ENCODE assay signal across 9 mouse cellular contexts in the genomic region with DNA sequence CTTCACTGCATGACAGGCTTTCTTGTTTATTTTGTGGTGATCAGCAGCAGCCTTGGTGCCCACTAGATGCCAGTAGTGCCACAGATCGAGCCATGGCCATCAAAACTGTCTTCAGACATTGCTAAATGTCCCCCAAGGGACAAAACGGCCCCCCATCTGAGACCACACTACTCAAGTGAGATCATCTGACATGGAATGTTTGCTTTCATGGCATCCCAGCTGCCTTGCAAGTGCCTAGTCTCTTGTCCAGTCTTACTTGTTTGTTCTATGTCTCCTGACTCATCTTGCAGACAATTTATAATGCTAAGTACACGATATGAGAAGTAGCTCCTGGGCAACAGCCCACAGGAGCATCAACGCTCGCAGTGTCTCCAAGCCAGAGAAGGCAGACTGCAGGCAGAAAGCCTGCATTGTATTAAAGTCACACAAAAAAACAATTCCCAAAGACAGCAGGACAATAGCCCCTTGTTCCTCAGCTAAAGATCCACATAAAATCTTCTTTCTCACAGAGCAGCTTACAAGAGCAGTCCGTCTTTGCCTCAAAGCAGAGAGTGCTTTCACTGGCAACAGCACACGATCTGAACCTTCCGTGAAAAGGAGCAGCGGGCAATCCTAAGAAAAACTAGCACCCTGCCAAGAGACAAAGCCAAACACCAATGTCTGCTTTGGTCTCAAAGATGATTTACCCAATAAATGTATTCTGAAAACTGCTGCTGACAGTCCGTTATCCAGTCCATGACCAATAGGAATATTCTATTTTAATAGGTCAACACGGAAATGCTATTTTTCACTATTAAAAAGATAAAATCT.
DNase-seq lines count a peak whose midpoint lies in the region; ATAC-seq and TF ChIP-seq lines count a peak whose summit lies in the region.
"Had no signal": no experiment of that assay in that cellular context is flagged by ENCODE, and none has a peak within 500 bp of the region (broad histone marks: within the 10 kb centered on the region; RNA-seq: fewer than 3 reads in every experiment).

No protein-coding gene starts in this region.

- DNase-seq in heart, embryonic 10.5 days (ENCODE audit: low spot score) = peak; percentile 36
- no peak for DNase-seq in heart, adult 9 months (ENCODE audit: low spot score in 2 of 2)
- DNase-seq in NIH3T3 (ENCODE audit: low read depth) = peak; percentile 76
- peak; percentile 39 for DNase-seq in embryonic facial prominence, embryonic 14.5 days (ENCODE audit: low spot score)
- peak; percentile 32 to 64 for DNase-seq in layer of hippocampus, postnatal 14 days (ENCODE audit: low spot score in 2 of 2)
- peak; percentile 28 to 66 for DNase-seq in right cerebral cortex, adult 2 months (ENCODE audit: low spot score in 2 of 2)
- no peak for DNase-seq in yolk sac, embryonic 10.5 days (ENCODE audit: low spot score)
- no peak for DNase-seq in thymus, adult 2 months

- H3K9ac ChIP-seq in embryonic facial prominence, embryonic 14.5 days (ENCODE audit: low read depth, low read length) = no peak overlapping the region

- 74% methylated on average over 11 of the region's 11 CpGs for WGBS in heart, embryonic 10.5 days
- WGBS in embryonic facial prominence, embryonic 14.5 days = 44% methylated on average over 11 of the region's 11 CpGs
- 92% methylated on average over 11 of the region's 11 CpGs for WGBS in thymus, adult 2 months

- H3K4me1 ChIP-seq in heart, embryonic 10.5 days = no peaks in the 10 kb centered on the region
- H3K4me1 ChIP-seq in embryonic facial prominence, embryonic 14.5 days (ENCODE audit: control insufficient read depth, insufficient read depth, low read length) = 0 out of 2 replicates have a peak, but pooled peaks cover 4% of the 10 kb centered on the region
- no peaks in the 10 kb centered on the region for H3K4me1 ChIP-seq in thymus, adult 2 months (replicated peaks; ENCODE audit: control insufficient read depth, insufficient read depth, low read length)

- no peaks in the 10 kb centered on the region for H3K27me3 ChIP-seq in heart, embryonic 10.5 days (ENCODE audit: insufficient read depth, poor library complexity, severe bottlenecking)
- no peaks in the 10 kb centered on the region for H3K27me3 ChIP-seq in embryonic facial prominence, embryonic 14.5 days (replicated peaks; ENCODE audit: control insufficient read depth, insufficient read depth, low read length)
- H3K27me3 ChIP-seq in thymus, adult 2 months (ENCODE audit: control insufficient read depth, insufficient read depth, low read length) = no peaks in the 10 kb centered on the region

- ATAC-seq in embryonic facial prominence, embryonic 14.5 days (ENCODE audit: low read depth) = no peak

- no peak for TF ChIP-seq CTCF in thymus, adult 2 months (IDR thresholded peaks at IDR 0.05; ENCODE audit: borderline replicate concordance, control insufficient read depth, extremely low read depth, insufficient read depth, low read length, poor library complexity)

- no peaks in the 10 kb centered on the region for H3K9me3 ChIP-seq in heart, embryonic 10.5 days
- H3K9me3 ChIP-seq in embryonic facial prominence, embryonic 14.5 days (ENCODE audit: control insufficient read depth, low read length) = no peaks in the 10 kb centered on the region
- H3K9me3 ChIP-seq: G1E had no signal

- H3K27ac ChIP-seq in heart, embryonic 10.5 days = no peak overlapping the region
- no peak overlapping the region for H3K27ac ChIP-seq in embryonic facial prominence, embryonic 14.5 days (replicated peaks; ENCODE audit: low read depth, low read length)
- H3K27ac ChIP-seq in thymus, adult 2 months (ENCODE audit: control insufficient read depth, insufficient read depth, low read length) = no peak overlapping the region

- H3K36me3 ChIP-seq in heart, embryonic 10.5 days = peaks cover 44% of the 10 kb centered on the region
- peaks cover 37% of the 10 kb centered on the region for H3K36me3 ChIP-seq in embryonic facial prominence, embryonic 14.5 days (ENCODE audit: control insufficient read depth, insufficient read depth, low read length)
- peaks cover 8% of the 10 kb centered on the region; the same call in 1 of the 2 replicates for H3K36me3 ChIP-seq in thymus, adult 2 months (ENCODE audit: control insufficient read depth, insufficient read depth, low read length)

- TF ChIP-seq POLR2A in thymus, adult 2 months (IDR thresholded peaks at IDR 0.05; ENCODE audit: control insufficient read depth, extremely low read depth, insufficient read depth, low read length, poor library complexity) = no peak

- no peak overlapping the region for H3K4me3 ChIP-seq in heart, embryonic 10.5 days
- no peak overlapping the region for H3K4me3 ChIP-seq in embryonic facial prominence, embryonic 14.5 days (ENCODE audit: low read depth, low read length)
- H3K4me3 ChIP-seq in thymus, adult 2 months (ENCODE audit: control insufficient read depth, insufficient read depth, low read length) = no peak overlapping the region

- no peak overlapping the region for H3K4me2 ChIP-seq in embryonic facial prominence, embryonic 14.5 days (ENCODE audit: low read depth, low read length)

Comparison
In these comparisons a context has a peak if more than half of its experiments do, and no peak if none do; other contexts are left out.
1. DNase-seq: peak in heart, embryonic 10.5 days (single experiment), NIH3T3 (single experiment), embryonic facial prominence, embryonic 14.5 days (single experiment), layer of hippocampus, postnatal 14 days (2 of 2) and right cerebral cortex, adult 2 months (2 of 2); none in heart, adult 9 months (0 of 2), yolk sac, embryonic 10.5 days (single experiment) and thymus, adult 2 months (single experiment).